Mouse (Mus musculus) urinary bladder, adult 2 months (tissue): ENCODE measurements around the gene Pard6b. TPM values are rescaled to one million over a fixed set of nuclear protein-coding genes. Genes with fewer than 3 reads are reported as not detected.
"Not testable (repeated sequence)": the region's sequence is repeated elsewhere in the genome, so short reads cannot be mapped to it uniquely, and the experiment has no call there.

Source experiments
- DNase-seq: peaks from one replicate; pipeline ENCODE4 v3.0.0; 2022; ENCODE audit warnings: low spot score
- polyA plus RNA-seq: library from polyadenylated mRNA; depleted of rRNA; stranded (reverse); fragments of >200 nt; gene quantifications from 2 replicates; pipeline ENCODE4 v1.2.3, GENCODE M21; 2012

Gene Pard6b
- polyA plus RNA-seq, 1 experiment = 8.3 TPM

GRCm38 (mm10) chr2:168100008-168100407, 19.2 kb downstream of the Pard6b start:
- no peak for DNase-seq

- DNase-seq = no peak
Measured at GRCm38 (mm10) chr2:168101805-168102204, 21.0 kb downstream of the Pard6b start.

GRCm38 (mm10) chr2:168103341-168103740, 22.5 kb downstream of the Pard6b start:
- DNase-seq = no peak

GRCm38 (mm10) chr2:168104375-168105144, 23.8 kb downstream of the Pard6b start:
- no peak for DNase-seq

- DNase-seq = no peak
Measured at GRCm38 (mm10) chr2:168105271-168105670, 24.5 kb downstream of the Pard6b start.

GRCm38 (mm10) chr2:168106701-168107178, 25.9 kb downstream of the Pard6b start:
- no peak for DNase-seq

GRCm38 (mm10) chr2:168107356-168107755, 26.6 kb downstream of the Pard6b start:
- DNase-seq = no peak

- not testable (repeated sequence) for DNase-seq
Measured at GRCm38 (mm10) chr2:168107901-168108300, 27.1 kb downstream of the Pard6b start.

- no peak for DNase-seq
Measured at GRCm38 (mm10) chr2:168111902-168112301, 31.1 kb downstream of the Pard6b start.

- no peak for DNase-seq
Measured at GRCm38 (mm10) chr2:168113263-168113662, 32.5 kb downstream of the Pard6b start.

GRCm38 (mm10) chr2:168113692-168114091, 32.9 kb downstream of the Pard6b start:
- no peak for DNase-seq

GRCm38 (mm10) chr2:168114699-168115350, 34.0 kb downstream of the Pard6b start:
- peak; percentile 66 for DNase-seq

GRCm38 (mm10) chr2:168115826-168116225, 35.0 kb downstream of the Pard6b start:
- no peak for DNase-seq

GRCm38 (mm10) chr2:168117147-168117546, 36.3 kb downstream of the Pard6b start:
- DNase-seq = peak; percentile 55

GRCm38 (mm10) chr2:168117553-168117952, 36.7 kb downstream of the Pard6b start:
- DNase-seq = no peak

- no peak for DNase-seq
Measured at GRCm38 (mm10) chr2:168117967-168118366, 37.2 kb downstream of the Pard6b start.

- DNase-seq = no peak
Measured at GRCm38 (mm10) chr2:168118456-168118855, 37.7 kb downstream of the Pard6b start.

- no peak for DNase-seq
Measured at GRCm38 (mm10) chr2:168119123-168119522, 38.3 kb downstream of the Pard6b start.

GRCm38 (mm10) chr2:168120906-168121305, 40.1 kb downstream of the Pard6b start:
- no peak for DNase-seq

GRCm38 (mm10) chr2:168123652-168124051, 42.8 kb downstream of the Pard6b start:
- DNase-seq = no peak

- no peak for DNase-seq
Measured at GRCm38 (mm10) chr2:168125288-168126089, 44.7 kb downstream of the Pard6b start.

GRCm38 (mm10) chr2:168127767-168128166, 47.0 kb downstream of the Pard6b start:
- no peak for DNase-seq
